Mouse (Mus musculus) cerebellum, postnatal 4 days (tissue): ENCODE measurements at regions not wholly inside any gene's neighbourhood (a gene's known extent, or its start where the extent isn't known, plus 50 kb on each side); places are given as distances from the start of the nearest gene placed in this dataset.
A peak's percentile ranks its signal among the peaks of the same experiment; 100 is the strongest.

Source experiments
- DNase-seq, 2 experiments: peaks; one replicate each; pipeline ENCODE4 v3.0.0; 2022; ENCODE audit warnings: low spot score in 2 of 2, mixed read lengths in 1 of 2

GRCm38 (mm10) chr11:111577883-111578282 is 511.9 kb downstream of the Kcnj2 start:
- DNase-seq: no peak

- DNase-seq: no peak
Observed at GRCm38 (mm10) chr11:111582980-111583379, 517.0 kb downstream of the Kcnj2 start.

- DNase-seq: no peak
Observed at GRCm38 (mm10) chr11:111583606-111584005, 517.6 kb downstream of the Kcnj2 start.

- no peak for DNase-seq
Observed at GRCm38 (mm10) chr11:111599456-111599855, 533.5 kb downstream of the Kcnj2 start.

- DNase-seq: no peak
Observed at GRCm38 (mm10) chr11:111605146-111605545, 539.2 kb downstream of the Kcnj2 start.

GRCm38 (mm10) chr11:111610522-111611015 is 544.6 kb downstream of the Kcnj2 start:
- DNase-seq: no peak

GRCm38 (mm10) chr11:111643603-111644002 is 577.6 kb downstream of the Kcnj2 start:
- DNase-seq: no peak

- peak in 1 of 2 experiments; percentile 36 for DNase-seq
Observed at GRCm38 (mm10) chr11:111652882-111653281, 586.9 kb downstream of the Kcnj2 start.

GRCm38 (mm10) chr11:111657778-111658177 is 591.8 kb downstream of the Kcnj2 start:
- no peak for DNase-seq

- DNase-seq: no peak
Observed at GRCm38 (mm10) chr11:111658362-111659309, 592.7 kb downstream of the Kcnj2 start.

GRCm38 (mm10) chr11:111663269-111663668 is 597.3 kb downstream of the Kcnj2 start:
- no peak for DNase-seq

GRCm38 (mm10) chr11:111666336-111666735 is 600.4 kb downstream of the Kcnj2 start:
- no peak for DNase-seq

- DNase-seq: no peak
Observed at GRCm38 (mm10) chr11:111671865-111672264, 605.9 kb downstream of the Kcnj2 start.

GRCm38 (mm10) chr11:111675673-111676072 is 609.7 kb downstream of the Kcnj2 start:
- DNase-seq: no peak

- DNase-seq: no peak
Observed at GRCm38 (mm10) chr11:111682341-111682740, 616.4 kb downstream of the Kcnj2 start.

- no peak for DNase-seq
Observed at GRCm38 (mm10) chr11:111683909-111684308, 617.9 kb downstream of the Kcnj2 start.

GRCm38 (mm10) chr11:111687769-111688168 is 621.8 kb downstream of the Kcnj2 start:
- no peak for DNase-seq

- DNase-seq: no peak
Observed at GRCm38 (mm10) chr11:111688186-111688860, 622.4 kb downstream of the Kcnj2 start.

- DNase-seq: no peak
Observed at GRCm38 (mm10) chr11:111689899-111690298, 623.9 kb downstream of the Kcnj2 start.

GRCm38 (mm10) chr11:111691512-111691911 is 625.5 kb downstream of the Kcnj2 start:
- DNase-seq: no peak

GRCm38 (mm10) chr11:111696668-111697067 is 630.7 kb downstream of the Kcnj2 start:
- no peak for DNase-seq

- no peak for DNase-seq
Observed at GRCm38 (mm10) chr11:111699862-111700261, 633.9 kb downstream of the Kcnj2 start.

- DNase-seq: no peak
Observed at GRCm38 (mm10) chr11:111706882-111707281, 640.9 kb downstream of the Kcnj2 start.
